Mouse (Mus musculus) gastrocnemius, adult 2 months (tissue): ENCODE measurements around the gene Xpc. TPM values are rescaled to one million over a fixed set of nuclear protein-coding genes. Genes with fewer than 3 reads are reported as not detected.
A peak's percentile ranks its signal among the peaks of the same experiment; 100 is the strongest.
"Not testable (repeated sequence)": the region's sequence is repeated elsewhere in the genome, so short reads cannot be mapped to it uniquely, and the experiment has no call there.

ENCODE experiments used
- DNase-seq: peaks from one replicate; pipeline ENCODE4 v3.0.0; 2022
- H3K27ac ChIP-seq: fragments of 200-600 bp; 2 replicates; pipeline ENCODE4 v1.8.1; 2022; ENCODE audit warnings: mild to moderate bottlenecking
- H3K4me3 ChIP-seq: fragments of 200-600 bp; 2 replicates; pipeline ENCODE4 v1.8.1; 2022; ENCODE audit warnings: mild to moderate bottlenecking, moderate library complexity
- CTCF ChIP-seq: fragments of 200-600 bp; IDR thresholded peaks from 2 replicates; pipeline ENCODE4 v1.8.1; 2022; ENCODE audit warnings: antibody characterized with exemption, mild to moderate bottlenecking, moderate library complexity
- intact Hi-C: fragments of 180-260 bp; cut with DNase I; formaldehyde crosslinking; loops from one replicate; pipeline ENCODE4 v1.15.1; 2025
- total RNA-seq, 2 experiments: library from RNA; stranded (reverse); gene quantifications; 2 replicates each; pipeline ENCODE4 v1.2.3; 2021

Xpc gene
- total RNA-seq, 2 experiments from 2014 or later = 7.6 to 8.3 TPM

GRCm38 (mm10) chr6:91483371-91483770 lies 32.3 kb downstream of the Xpc start:
- Histone ChIP-seq H3K27ac (peak overlapping the region; percentile 88), H3K4me3 (no peak overlapping the region)
- intact Hi-C loops = no loop called here
- peak; percentile 68 for DNase-seq
- TF ChIP-seq CTCF = no peak

DNA sequence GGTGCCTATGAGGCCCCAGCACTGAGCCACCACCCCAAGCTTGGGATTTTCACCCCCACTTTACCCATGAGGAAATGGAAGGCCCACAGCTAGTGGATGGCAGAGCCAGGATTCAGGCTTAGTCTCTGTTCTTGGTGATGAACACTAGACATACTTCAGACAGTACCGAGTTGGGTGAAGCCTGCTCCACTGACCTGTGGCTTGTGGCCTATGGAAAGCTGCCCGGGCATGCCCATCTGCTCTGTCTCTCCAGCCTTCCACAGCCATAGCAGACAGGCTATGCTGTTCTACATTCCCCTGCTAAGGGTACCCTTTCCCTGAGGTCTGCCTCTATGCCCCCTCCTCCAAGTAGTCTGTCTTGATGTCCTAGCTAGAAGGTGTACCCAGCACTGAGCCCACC lies 39.1 kb downstream of the Xpc start:
- no peak for DNase-seq
- no peak for TF ChIP-seq CTCF
- intact Hi-C loops = no loop called here

DNA sequence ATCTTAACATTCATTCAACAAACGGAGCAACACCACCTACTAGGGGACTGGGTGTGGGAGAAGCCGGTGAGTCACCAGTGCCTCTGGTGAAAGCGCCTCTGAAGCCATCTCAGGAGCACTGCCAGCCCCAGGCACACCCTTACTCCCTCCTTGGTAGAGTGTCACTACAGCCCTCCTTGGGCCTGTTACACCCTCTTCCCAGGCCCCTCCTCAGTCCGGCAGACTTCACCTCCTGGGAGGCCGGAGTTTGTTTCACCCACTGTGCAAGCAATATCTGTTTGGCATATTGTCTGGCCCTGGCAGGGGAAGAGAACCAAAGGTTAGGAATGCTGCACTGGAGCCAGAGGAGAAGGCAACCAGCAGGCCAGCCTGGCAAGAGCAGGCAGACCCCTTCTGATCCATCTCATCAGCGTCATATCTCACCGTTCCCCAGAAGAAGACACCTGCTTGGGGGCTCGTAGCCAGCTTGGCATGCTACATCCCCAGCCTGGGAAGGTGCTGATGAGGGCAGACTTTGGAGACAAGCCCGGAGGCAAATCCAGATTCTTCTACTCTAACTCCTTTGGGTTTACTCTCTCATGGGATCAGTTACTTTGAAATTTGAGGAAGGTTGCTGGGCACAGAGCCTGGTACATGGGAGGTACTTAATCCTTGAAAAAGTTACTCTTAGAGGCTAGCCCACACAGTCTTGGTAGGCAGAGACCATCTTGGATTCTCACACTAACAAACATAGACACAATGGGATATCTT lies 41.1 kb downstream of the Xpc start:
- peak; percentile 73 for DNase-seq
- H3K27ac ChIP-seq = peak overlapping the region; percentile 95
- intact Hi-C loops = no loop called here
- no peak for TF ChIP-seq CTCF
- peak overlapping the region; percentile 91 for H3K4me3 ChIP-seq

More for the DNA sequence above, 39.1 kb downstream of the Xpc start:
- H3K4me3 ChIP-seq = no peak overlapping the region
- peak overlapping the region; percentile 55 for H3K27ac ChIP-seq

DNA sequence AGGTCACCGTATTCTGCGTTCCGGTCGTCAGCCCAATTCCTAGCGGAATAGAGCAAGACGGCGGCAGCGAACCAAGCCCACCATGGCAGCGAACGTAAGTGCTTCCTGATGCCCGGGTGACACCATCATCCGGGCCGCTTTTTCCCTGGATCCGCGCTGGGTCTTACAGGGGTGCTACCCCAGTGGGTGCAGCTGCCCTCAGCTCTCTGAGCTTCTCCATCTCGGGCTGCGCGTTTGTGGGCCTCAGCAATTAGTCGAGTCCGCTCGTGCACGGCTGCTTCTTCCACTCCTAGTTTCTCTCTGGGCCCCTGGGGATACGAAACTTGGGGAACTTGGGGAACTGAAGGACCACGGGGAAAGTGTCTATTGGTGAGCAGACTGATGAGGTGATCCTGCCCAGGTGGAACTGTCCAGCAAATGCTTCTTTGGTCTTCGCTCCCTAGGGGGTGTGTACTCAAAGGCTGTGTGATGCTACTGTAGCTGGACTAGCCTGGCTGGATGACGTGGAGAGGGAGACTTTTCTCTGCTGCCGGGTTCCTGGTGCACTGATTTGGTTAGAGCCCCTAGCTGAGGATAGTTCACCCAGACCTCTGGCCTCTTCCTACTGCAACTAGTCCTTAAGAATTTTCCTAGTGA lies 41.8 kb downstream of the Xpc start:
- Histone ChIP-seq H3K27ac (peak overlapping the region; percentile 95), H3K4me3 (peak overlapping the region; percentile 91)
- TF ChIP-seq CTCF = no peak
- intact Hi-C loops = loop anchor here (2.0 kb wide), 1 partner anchor 41 kb away; the partner anchor contains the start of genes Lsm3 and Xpc
- DNase-seq = no peak

- Histone ChIP-seq H3K27ac (peak within 1 kb of the TSS; percentile 95), H3K4me3 (peak within 1 kb of the TSS; percentile 91)
- TF ChIP-seq CTCF = 0 out of 2 replicates have a peak, but pooled peaks have one; percentile 7
- peak; percentile 98 for DNase-seq
- intact Hi-C loops = loop anchor here (2.0 kb wide), 1 partner anchor 42 kb away; the partner anchor contains the start of genes Lsm3 and Xpc
Observed at GRCm38 (mm10) chr6:91472868-91473804, 42.6 kb downstream of the Xpc start, which contains the start of the genes Chchd4 and Tmem43. Gene Chchd4 (minus strand): TSS chr6:91473546. Gene Tmem43 (plus strand): TSS chr6:91473703.

GRCm38 (mm10) chr6:91472319-91472718 lies 43.4 kb downstream of the Xpc start:
- Histone ChIP-seq H3K4me3 (peak overlapping the region; percentile 91), H3K27ac (peak overlapping the region; percentile 95)
- no peak for TF ChIP-seq CTCF
- no peak for DNase-seq
- intact Hi-C loops = loop anchor here (2.0 kb wide), 1 partner anchor 42 kb away; the partner anchor contains the start of genes Lsm3 and Xpc

GRCm38 (mm10) chr6:91471427-91471826 lies 44.3 kb downstream of the Xpc start:
- H3K27ac ChIP-seq, DNase-seq, intact Hi-C loops, H3K4me3 ChIP-seq: not testable (repeated sequence)

GRCm38 (mm10) chr6:91470712-91471111 lies 45.0 kb downstream of the Xpc start:
- no peak overlapping the region for H3K27ac ChIP-seq
- no peak for DNase-seq
- H3K4me3 ChIP-seq = no peak overlapping the region
- intact Hi-C loops = no loop called here
- no peak for TF ChIP-seq CTCF

GRCm38 (mm10) chr6:91467106-91467505 lies 48.6 kb downstream of the Xpc start:
- intact Hi-C loops = no loop called here
- H3K4me3 ChIP-seq = no peak overlapping the region
- no peak for TF ChIP-seq CTCF
- DNase-seq = no peak
- peak overlapping the region; percentile 67 for H3K27ac ChIP-seq

DNA sequence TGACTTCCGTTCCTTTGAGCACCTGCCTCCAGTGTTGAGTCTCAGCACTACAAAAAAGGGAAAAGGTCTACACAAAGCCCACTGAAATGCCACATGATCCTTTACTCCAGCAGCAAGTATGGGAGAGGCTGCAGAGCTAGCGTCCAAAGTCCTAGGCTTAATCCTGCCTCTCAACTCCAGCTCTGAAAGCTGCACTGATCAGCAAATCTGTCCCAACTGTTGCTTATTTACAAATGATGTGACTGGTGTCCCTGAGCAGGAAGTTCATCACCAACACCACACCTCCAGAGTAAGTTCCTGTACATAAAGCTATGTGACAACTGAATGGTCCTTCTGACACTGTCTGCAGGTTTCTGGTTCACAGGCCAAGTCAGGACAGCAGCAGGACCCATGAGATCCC lies 49.9 kb downstream of the Xpc start:
- intact Hi-C loops = no loop called here
- DNase-seq = no peak
- TF ChIP-seq CTCF = no peak
- Histone ChIP-seq H3K4me3 (no peak overlapping the region), H3K27ac (no peak overlapping the region)

GRCm38 (mm10) chr6:91459471-91459870 lies 56.2 kb downstream of the Xpc start:
- no peak overlapping the region for H3K4me3 ChIP-seq
- intact Hi-C loops = no loop called here
- TF ChIP-seq CTCF = no peak
- H3K27ac ChIP-seq = no peak overlapping the region
- no peak for DNase-seq

DNA sequence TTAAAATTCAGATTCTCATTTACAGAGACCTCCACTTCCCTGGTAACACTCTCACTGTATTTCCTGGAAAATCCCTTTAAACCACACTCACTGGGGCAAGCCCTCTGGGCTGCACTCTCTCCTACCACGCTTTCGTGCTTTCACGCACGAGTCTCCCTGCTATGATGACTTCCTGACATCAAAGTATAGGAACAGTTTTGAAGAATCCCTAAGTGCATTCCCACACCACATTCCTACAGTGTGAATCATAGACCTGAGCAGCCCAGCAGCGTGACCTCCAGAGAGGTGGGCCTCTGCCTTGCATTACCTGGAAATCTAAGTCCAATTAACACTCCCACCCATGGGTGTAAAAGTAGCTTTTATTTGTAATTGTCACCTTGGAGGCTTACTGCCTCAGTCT lies 61.1 kb downstream of the Xpc start:
- DNase-seq = no peak
- Histone ChIP-seq H3K4me3 (no peak overlapping the region), H3K27ac (no peak overlapping the region)
- intact Hi-C loops = no loop called here
- TF ChIP-seq CTCF = no peak
